Mouse (Mus musculus) neural tube, embryonic 15.5 days (tissue): ENCODE results near the gene Krtap5-5. TPM values are rescaled to one million over a fixed set of nuclear protein-coding genes. Genes with fewer than 3 reads are reported as not detected.
"Not testable (repeated sequence)": the region's sequence is repeated elsewhere in the genome, so short reads cannot be mapped to it uniquely, and the experiment has no call there.

Source experiments
- ATAC-seq: fragments of 200-750 bp; cut with Nextera tagmentation; 2 replicates; pipeline ENCODE4 v1.8.0; 2017; ENCODE audit warnings: mild to moderate bottlenecking, moderate TSS enrichment, moderate library complexity; ENCODE audit not compliant: low FRiP score
- H3K27ac ChIP-seq: fragments of 300-500 bp; sonication (generic); replicated peaks from 2 replicates; pipeline ENCODE4 v1.5.1; 2015; ENCODE audit warnings: mild to moderate bottlenecking, inconsistent platforms
- H3K27me3 ChIP-seq: fragments of 300-500 bp; sonication (generic); replicated peaks from 2 replicates; pipeline ENCODE4 v1.6.1; 2015; ENCODE audit warnings: inconsistent platforms
- H3K36me3 ChIP-seq: fragments of 300-500 bp; sonication (generic); 2 replicates; pipeline ENCODE4 v1.6.1; 2015; ENCODE audit warnings: inconsistent platforms
- H3K4me1 ChIP-seq: fragments of 300-500 bp; sonication (generic); 2 replicates; pipeline ENCODE4 v1.6.1; 2015; ENCODE audit warnings: inconsistent platforms
- H3K4me2 ChIP-seq: fragments of 300-500 bp; sonication (generic); 2 replicates; pipeline ENCODE4 v1.6.1; 2015; ENCODE audit warnings: inconsistent platforms, mild to moderate bottlenecking, moderate library complexity
- H3K4me3 ChIP-seq: fragments of 300-500 bp; sonication (generic); replicated peaks from 2 replicates; pipeline ENCODE4 v1.5.1; 2015; ENCODE audit warnings: mild to moderate bottlenecking, inconsistent platforms
- H3K9ac ChIP-seq: fragments of 300-500 bp; sonication (generic); replicated peaks from 2 replicates; pipeline ENCODE4 v1.6.1; 2015; ENCODE audit warnings: mild to moderate bottlenecking, inconsistent platforms
- H3K9me3 ChIP-seq: fragments of 300-500 bp; sonication (generic); replicated peaks from 2 replicates; pipeline ENCODE4 v1.6.1; 2016; ENCODE audit warnings: inconsistent platforms
- WGBS: fragments of 180-500 bp; shearing (Covaris S2); methylation state at CpG from one replicate; pipeline ENCODE4 v1.1.7; 2015; ENCODE audit warnings: mixed read lengths; 5-methylcytosine and 5-hydroxymethylcytosine counted together
- polyA plus RNA-seq: library from polyadenylated mRNA; unstranded; fragments of >200 nt; fragmentation: Nextera tagmentation; extraction: Ambion mirVana; gene quantifications from 2 replicates; pipeline ENCODE4 v1.2.1, GENCODE M21; 2015

Gene Krtap5-5
- polyA plus RNA-seq, 1 experiment from 2014 or later = not detected

DNA sequence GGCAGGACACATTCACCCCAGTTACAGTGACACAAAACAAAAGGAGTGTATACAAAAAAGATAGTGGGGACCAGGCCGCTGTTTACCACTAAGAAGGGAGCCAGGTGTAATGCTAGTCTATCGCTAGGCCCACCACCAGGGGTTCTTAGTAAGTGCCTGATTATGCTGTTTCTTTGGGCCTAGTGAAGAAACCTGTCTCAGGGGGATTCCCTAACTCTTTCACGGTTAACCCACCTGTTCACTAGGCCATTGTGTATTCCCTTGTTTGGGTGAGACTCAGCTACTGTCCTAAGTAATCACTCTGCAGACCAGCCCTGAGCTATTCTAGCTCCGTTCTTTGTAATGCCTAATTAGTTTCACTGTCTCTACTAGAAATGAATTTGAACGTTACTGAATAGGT, 22.9 kb downstream of the Krtap5-5 start:
- not testable (repeated sequence) for H3K36me3 ChIP-seq, H3K9ac ChIP-seq, H3K27me3 ChIP-seq, ATAC-seq, H3K27ac ChIP-seq, H3K9me3 ChIP-seq, H3K4me1 ChIP-seq, H3K4me2 ChIP-seq, H3K4me3 ChIP-seq
- WGBS = 78% methylated on average over 5 of the region's 5 CpGs

DNA sequence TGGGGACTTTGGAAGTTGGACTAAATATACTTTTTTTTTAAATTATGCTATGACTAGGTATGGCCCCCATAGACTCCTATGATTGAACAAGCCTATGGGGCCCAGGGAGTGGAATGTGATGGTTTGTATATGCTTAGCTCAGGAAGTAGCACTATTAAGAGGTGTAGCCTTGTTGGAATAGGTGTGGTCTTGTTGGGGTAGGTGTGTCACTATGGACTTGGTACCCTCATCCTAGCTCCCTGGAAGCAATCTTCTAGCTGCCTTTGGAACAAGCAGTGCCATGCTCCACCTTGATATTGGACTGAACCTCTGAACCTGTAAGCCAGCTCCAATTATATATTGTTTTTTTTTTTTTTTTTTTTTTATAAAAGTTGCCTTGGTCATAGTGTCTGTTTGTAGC, 24.3 kb downstream of the Krtap5-5 start:
- Histone ChIP-seq H3K9me3 (no peaks in the 10 kb centered on the region), H3K36me3 (no peaks in the 10 kb centered on the region), H3K4me3 (no peak overlapping the region), H3K4me1 (no peaks in the 10 kb centered on the region), H3K27me3 (no peaks in the 10 kb centered on the region), H3K9ac (no peak overlapping the region), H3K4me2 (no peak overlapping the region), H3K27ac (no peak overlapping the region)
- ATAC-seq = no peak

DNA sequence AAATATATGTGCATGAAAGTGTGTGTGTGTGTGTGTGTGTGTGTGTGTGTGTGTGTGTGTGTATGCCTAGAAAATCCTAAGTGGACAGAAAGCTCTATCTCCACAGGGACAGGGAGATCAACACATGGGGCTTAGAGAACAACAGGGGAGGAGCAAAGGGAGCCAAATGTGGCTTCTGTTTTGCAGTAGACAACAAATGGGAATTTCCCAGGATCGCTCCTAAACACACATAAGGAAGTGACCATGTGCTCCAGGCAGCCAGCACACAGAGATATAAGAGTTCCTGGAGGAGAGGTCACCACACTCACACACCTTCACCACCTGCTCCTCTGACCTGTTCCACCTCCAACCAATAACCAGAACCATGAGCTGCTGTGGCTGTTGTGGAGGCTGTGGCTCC, 28.7 kb downstream of the Krtap5-5 start, which contains the start of gene Krtap5-3:
Gene Krtap5-3 (plus strand): TSS at position 301 of the 400 bp plus-strand sequence.
- no peak within 1 kb of the TSS for H3K27ac ChIP-seq
- H3K4me1 ChIP-seq = no peaks in the 10 kb centered on the region
- H3K4me3 ChIP-seq = no peak within 1 kb of the TSS
- WGBS = 80% methylated on average over 1 of the region's 1 CpGs
- no peaks in the 10 kb centered on the region for H3K36me3 ChIP-seq
- H3K27me3 ChIP-seq = no peaks in the 10 kb centered on the region
- H3K4me2 ChIP-seq = no peak within 1 kb of the TSS
- H3K9ac ChIP-seq = no peak within 1 kb of the TSS
- ATAC-seq = no peak
- no peaks in the 10 kb centered on the region for H3K9me3 ChIP-seq

DNA sequence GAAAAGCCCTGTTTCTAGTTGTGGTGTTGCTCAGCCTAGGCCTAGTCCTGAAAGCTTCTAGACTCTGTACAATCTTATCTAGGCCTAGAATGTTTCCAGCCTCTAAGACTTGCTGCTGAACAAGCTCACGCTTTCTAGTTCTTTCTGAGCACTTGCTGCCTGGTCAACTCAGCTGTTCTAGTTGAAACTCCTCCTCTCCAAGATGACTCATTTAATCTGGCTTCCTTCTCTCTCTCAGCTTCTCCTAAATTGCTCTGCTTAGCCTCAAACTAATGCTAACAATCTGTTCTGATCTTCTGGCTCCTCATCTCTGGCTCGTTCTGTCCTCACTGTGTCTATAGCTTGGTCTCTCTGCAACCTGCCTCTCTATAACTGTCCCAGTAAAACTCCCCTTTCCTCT, 31.0 kb downstream of the Krtap5-5 start:
- Histone ChIP-seq H3K36me3 (no peaks in the 10 kb centered on the region), H3K4me1 (no peaks in the 10 kb centered on the region), H3K27ac (no peak overlapping the region), H3K4me3 (no peak overlapping the region), H3K27me3 (no peaks in the 10 kb centered on the region), H3K9ac (no peak overlapping the region), H3K9me3 (no peaks in the 10 kb centered on the region), H3K4me2 (no peak overlapping the region)
- ATAC-seq = no peak
- 83% methylated on average over 2 of the region's 2 CpGs for WGBS

DNA sequence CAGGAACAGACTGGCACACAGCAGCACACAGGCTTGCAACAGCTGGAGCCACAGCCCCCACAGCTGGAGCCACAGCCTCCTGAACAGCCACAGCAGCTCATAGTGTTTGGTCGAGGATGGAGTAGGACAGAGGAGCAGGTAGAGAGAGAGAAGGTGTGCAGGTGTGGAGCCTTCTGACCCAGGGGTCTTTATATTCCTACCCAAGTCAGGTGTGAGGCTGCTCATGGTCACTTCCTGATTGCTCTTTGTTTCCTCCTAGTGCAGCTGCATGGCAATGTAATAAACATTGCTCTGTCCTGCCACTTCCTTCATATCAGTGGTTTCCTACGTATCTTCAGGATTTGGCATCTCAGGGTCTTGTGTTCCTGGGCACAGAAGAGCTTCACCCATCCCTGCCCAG, 39.5 kb downstream of the Krtap5-5 start, which contains the start of gene Gm10153:
Gene Gm10153 (minus strand): TSS at position 101 of the 400 bp plus-strand sequence.
- no peak within 1 kb of the TSS for H3K27ac ChIP-seq
- no peaks in the 10 kb centered on the region for H3K9me3 ChIP-seq
- ATAC-seq = no peak
- H3K4me1 ChIP-seq = no peaks in the 10 kb centered on the region
- H3K27me3 ChIP-seq = no peaks in the 10 kb centered on the region
- H3K36me3 ChIP-seq = no peaks in the 10 kb centered on the region
- 55% methylated on average over 2 of the region's 2 CpGs for WGBS
- no peak within 1 kb of the TSS for H3K4me3 ChIP-seq
- H3K9ac ChIP-seq = no peak within 1 kb of the TSS
- H3K4me2 ChIP-seq = no peak within 1 kb of the TSS

DNA sequence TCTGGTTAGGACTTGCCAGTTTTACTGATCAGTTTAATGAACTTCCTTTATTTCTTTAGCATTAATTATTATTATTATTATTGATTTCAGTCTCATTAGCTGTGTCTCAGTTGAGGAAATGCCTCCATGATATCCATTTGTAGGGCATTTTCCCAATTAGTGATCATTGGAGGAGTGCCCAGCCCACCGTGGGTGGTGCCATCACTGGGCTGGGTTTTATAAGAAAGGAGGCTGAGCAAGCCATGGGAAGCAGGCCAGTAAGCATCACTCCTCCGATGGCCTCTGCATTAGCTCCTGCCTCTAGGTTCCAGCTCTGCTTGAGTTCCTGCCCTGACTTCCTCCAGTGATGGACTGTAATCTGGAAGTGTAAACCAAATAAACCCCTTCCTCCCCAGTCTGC, 41.6 kb downstream of the Krtap5-5 start:
- no peaks in the 10 kb centered on the region for H3K9me3 ChIP-seq
- no peak for ATAC-seq
- no peaks in the 10 kb centered on the region for H3K27me3 ChIP-seq
- no peak overlapping the region for H3K4me3 ChIP-seq
- WGBS = 75% methylated on average over 2 of the region's 2 CpGs
- no peak overlapping the region for H3K27ac ChIP-seq
- H3K9ac ChIP-seq = no peak overlapping the region
- H3K4me2 ChIP-seq = no peak overlapping the region
- H3K36me3 ChIP-seq = no peaks in the 10 kb centered on the region
- H3K4me1 ChIP-seq = no peaks in the 10 kb centered on the region

DNA sequence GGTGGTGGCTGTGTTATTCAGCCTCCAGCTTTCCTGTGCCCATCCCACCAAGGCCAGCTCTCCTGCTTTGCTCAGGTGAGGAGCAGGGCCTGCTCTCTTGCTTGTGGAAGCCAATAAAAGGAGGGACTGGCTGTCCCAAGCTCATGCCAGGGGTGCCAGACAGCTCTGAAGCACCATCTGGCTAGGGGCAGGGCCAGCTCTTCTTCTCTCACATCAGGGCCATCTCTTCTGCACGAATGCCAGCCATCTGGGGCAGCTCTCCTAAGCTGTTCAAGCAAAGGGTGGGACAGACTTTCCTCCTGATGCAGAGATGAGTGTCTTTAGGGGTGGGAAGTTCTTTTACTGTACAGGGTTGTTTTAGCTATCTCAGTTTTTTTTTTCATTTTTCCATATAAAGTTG, 48.8 kb downstream of the Krtap5-5 start:
- Histone ChIP-seq H3K4me3 (no peak overlapping the region), H3K27me3 (no peaks in the 10 kb centered on the region), H3K4me2 (no peak overlapping the region), H3K27ac (no peak overlapping the region), H3K9me3 (no peaks in the 10 kb centered on the region), H3K36me3 (no peaks in the 10 kb centered on the region), H3K9ac (no peak overlapping the region), H3K4me1 (no peaks in the 10 kb centered on the region)
- WGBS = 67% methylated on average over 1 of the region's 1 CpGs
- ATAC-seq = no peak

Other genes with a start within 250 kb of the Krtap5-5 start
- 51.2 and 55.6 TPM in 2 replicates for gene Mob2, start 168.9 kb downstream of the Krtap5-5 start, polyA plus RNA-seq
- 110 and 132 TPM in 2 replicates for gene Dusp8, start 134.1 kb downstream of the Krtap5-5 start, polyA plus RNA-seq
- 0.40 and 0.50 TPM in 2 replicates for gene Gm45618, start 109.2 kb downstream of the Krtap5-5 start, polyA plus RNA-seq
- not detected in 2 replicates for gene Gm39115, start 93.9 kb downstream of the Krtap5-5 start, polyA plus RNA-seq
- not detected in 2 replicates for gene Gm45337, start 85.4 kb downstream of the Krtap5-5 start, polyA plus RNA-seq
- gene Gm29735, start 72.9 kb downstream of the Krtap5-5 start, polyA plus RNA-seq = not detected in 2 replicates
- not detected in 2 replicates for gene Gm4553, start 64.2 kb downstream of the Krtap5-5 start, polyA plus RNA-seq
- not detected in 2 replicates for gene Krtap5-2, start 54.0 kb downstream of the Krtap5-5 start, polyA plus RNA-seq
- not detected in 2 replicates for gene Gm10153, start 39.6 kb downstream of the Krtap5-5 start, polyA plus RNA-seq
- gene Krtap5-3, start 28.6 kb downstream of the Krtap5-5 start, polyA plus RNA-seq = not detected in 2 replicates
- gene Gm7579, start 18.1 kb downstream of the Krtap5-5 start, polyA plus RNA-seq = not detected in 2 replicates
- gene Gm40460, start 11.1 kb upstream of the Krtap5-5 start, polyA plus RNA-seq = not detected in 2 replicates
- gene Gm2431, start 28.4 kb upstream of the Krtap5-5 start, polyA plus RNA-seq = not detected in 2 replicates
- not detected in 2 replicates for gene Gm4559, start 44.4 kb upstream of the Krtap5-5 start, polyA plus RNA-seq
- not detected in 2 replicates for gene Krtap5-1, start 67.1 kb upstream of the Krtap5-5 start, polyA plus RNA-seq
- not detected in 2 replicates for gene Krtap5-4, start 73.6 kb upstream of the Krtap5-5 start, polyA plus RNA-seq
- 13.5 and 14.7 TPM in 2 replicates for gene Ifitm10, start 143.8 kb upstream of the Krtap5-5 start, polyA plus RNA-seq
- gene Gm49369, start 152.7 kb upstream of the Krtap5-5 start, polyA plus RNA-seq = not detected in 2 replicates
- gene Ctsd, start 158.1 kb upstream of the Krtap5-5 start, polyA plus RNA-seq = 304 and 310 TPM in 2 replicates
- gene Syt8, start 204.9 kb upstream of the Krtap5-5 start, polyA plus RNA-seq = 0.14 TPM in 1 of 2 replicates, not detected in the other
- gene Tnni2, start 211.8 kb upstream of the Krtap5-5 start, polyA plus RNA-seq = 16.4 and 24.8 TPM in 2 replicates
- gene Lsp1, start 230.8 kb upstream of the Krtap5-5 start, polyA plus RNA-seq = 6.9 and 58.6 TPM in 2 replicates